Mouse (Mus musculus) thymus, adult 2 months (tissue): ENCODE measurements around the gene Maz.

Experiments
- CTCF ChIP-seq: fragments of 200-500 bp; IDR thresholded peaks from 2 replicates; pipeline ENCODE4 v1.5.1; 2012; ENCODE audit warnings: mild to moderate bottlenecking, control low read depth, low read length, moderate library complexity, borderline replicate concordance; ENCODE audit not compliant: control insufficient read depth, poor library complexity, insufficient read depth; ENCODE audit errors: extremely low read depth
- POLR2A ChIP-seq: fragments of 200-500 bp; IDR thresholded peaks from 2 replicates; pipeline ENCODE4 v1.6.1; 2012; ENCODE audit warnings: mild to moderate bottlenecking, low read length, control low read depth, moderate library complexity; ENCODE audit not compliant: control insufficient read depth, poor library complexity, insufficient read depth; ENCODE audit errors: extremely low read depth

- TF ChIP-seq CTCF (no peak), POLR2A (no peak)
Measured at GRCm38 (mm10) chr7:126976878-126977459, 49.9 kb downstream of the Maz start.
